Mouse (Mus musculus): Measurements from ENCODE around the gene Eapp.

Eapp gene

GRCm38 (mm10) chr12:54632141-54632540 is 63.6 kb downstream of the Eapp start:
- DNase-seq = no peak

GRCm38 (mm10) chr12:54621942-54622341 is 73.8 kb downstream of the Eapp start:
- DNase-seq = no peak

Measured in cerebellum, postnatal 25 days (tissue).